Mouse (Mus musculus) intestine, postnatal 0 days (tissue): ENCODE measurements around the gene Myo10. TPM values are rescaled to one million over a fixed set of nuclear protein-coding genes. Genes with fewer than 3 reads are reported as not detected.

Experiments used
- ATAC-seq: fragments of 200-750 bp; cut with Nextera tagmentation; 2 replicates; pipeline ENCODE4 v1.8.0; 2017; ENCODE audit warnings: mild to moderate bottlenecking, moderate TSS enrichment, moderate library complexity
- H3K27ac ChIP-seq: fragments of 300-500 bp; sonication (generic); 2 replicates; pipeline ENCODE4 v1.5.1; 2014; ENCODE audit warnings: mild to moderate bottlenecking, low read depth, low read length, moderate library complexity
- H3K27me3 ChIP-seq: fragments of 300-500 bp; sonication (generic); replicated peaks from 2 replicates; pipeline ENCODE4 v1.6.1; 2014; ENCODE audit warnings: low read length, mixed read lengths; ENCODE audit not compliant: control insufficient read depth, insufficient read depth
- H3K36me3 ChIP-seq: fragments of 300-500 bp; sonication (generic); 2 replicates; pipeline ENCODE4 v1.6.1; 2014; ENCODE audit warnings: mild to moderate bottlenecking, moderate library complexity; ENCODE audit not compliant: control insufficient read depth, insufficient read depth
- H3K4me1 ChIP-seq: fragments of 300-500 bp; sonication (generic); replicated peaks from 2 replicates; pipeline ENCODE4 v1.6.1; 2014; ENCODE audit warnings: antibody characterized with exemption, low read length, mixed read lengths; ENCODE audit not compliant: control insufficient read depth, insufficient read depth
- H3K4me2 ChIP-seq: fragments of 300-500 bp; sonication (generic); replicated peaks from 2 replicates; pipeline ENCODE4 v1.6.1; 2014; ENCODE audit warnings: low read depth, mild to moderate bottlenecking, moderate library complexity
- H3K4me3 ChIP-seq: fragments of 300-500 bp; sonication (generic); 2 replicates; pipeline ENCODE4 v1.5.1; 2014; ENCODE audit warnings: low read depth, low read length
- H3K9ac ChIP-seq: fragments of 300-500 bp; sonication (generic); 2 replicates; pipeline ENCODE4 v1.6.1; 2014; ENCODE audit warnings: mild to moderate bottlenecking, low read depth, low read length
- H3K9me3 ChIP-seq: fragments of 300-500 bp; sonication (generic); 2 replicates; pipeline ENCODE4 v1.6.1; 2016; ENCODE audit warnings: mixed run types; ENCODE audit not compliant: control insufficient read depth
- CTCF ChIP-seq: sonication (generic); IDR thresholded peaks from 2 replicates; pipeline ENCODE4 v1.5.1; 2016; ENCODE audit warnings: low read depth, mild to moderate bottlenecking, control low read depth, antibody characterized with exemption, moderate library complexity
- WGBS: fragments of 180-500 bp; shearing (Covaris S2); extraction: QIAGEN DNeasy Blood & Tissue Kit; methylation state at CpG from one replicate; pipeline ENCODE4 v1.1.7; 2014; 5-methylcytosine and 5-hydroxymethylcytosine counted together
- polyA plus RNA-seq: library from polyadenylated mRNA; unstranded; fragments of >200 nt; fragmentation: Nextera tagmentation; extraction: Ambion mirVana; gene quantifications from 2 replicates; pipeline ENCODE4 v1.2.1, GENCODE M21; 2015

Myo10 gene
- polyA plus RNA-seq, 1 experiment from 2014 or later: 9.5 TPM

DNA sequence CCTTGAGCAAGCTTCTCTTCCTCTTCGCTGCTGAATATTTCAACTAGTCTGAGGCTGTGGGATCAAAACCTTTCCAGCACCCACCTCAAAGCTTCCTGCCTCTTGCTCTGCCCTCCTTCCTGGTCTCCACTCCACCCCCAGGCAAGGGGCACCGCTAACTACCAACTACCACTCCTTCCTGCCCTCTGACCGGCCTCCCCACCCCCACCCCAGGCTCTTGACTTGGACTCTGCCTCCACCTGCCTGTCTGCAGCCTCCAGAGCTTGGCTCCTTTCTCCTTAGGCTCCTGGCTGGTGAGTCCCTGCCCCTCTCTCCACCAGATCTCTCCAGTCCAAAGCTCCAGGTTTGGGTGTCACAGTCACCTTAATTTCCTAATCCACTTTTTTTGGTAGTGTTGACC is 133.7 kb downstream of the Myo10 start:
- Histone ChIP-seq H3K27me3 (no peaks in the 10 kb centered on the region), H3K4me3 (0 out of 2 replicates have a peak overlapping the region, but pooled peaks have one; percentile 16), H3K4me1 (peaks cover 5% of the 10 kb centered on the region; the same call in 1 of the 2 replicates), H3K4me2 (peak overlapping the region; percentile 38), H3K9ac (no peak overlapping the region), H3K36me3 (peaks cover 4% of the 10 kb centered on the region; the same call in 1 of the 2 replicates), H3K9me3 (no peaks in the 10 kb centered on the region), H3K27ac (no peak overlapping the region; the same call in 1 of the 2 replicates)
- TF ChIP-seq CTCF: peak; percentile 33
- WGBS: 34% methylated on average over 3 of the region's 3 CpGs
- peak; percentile 61 for ATAC-seq

DNA sequence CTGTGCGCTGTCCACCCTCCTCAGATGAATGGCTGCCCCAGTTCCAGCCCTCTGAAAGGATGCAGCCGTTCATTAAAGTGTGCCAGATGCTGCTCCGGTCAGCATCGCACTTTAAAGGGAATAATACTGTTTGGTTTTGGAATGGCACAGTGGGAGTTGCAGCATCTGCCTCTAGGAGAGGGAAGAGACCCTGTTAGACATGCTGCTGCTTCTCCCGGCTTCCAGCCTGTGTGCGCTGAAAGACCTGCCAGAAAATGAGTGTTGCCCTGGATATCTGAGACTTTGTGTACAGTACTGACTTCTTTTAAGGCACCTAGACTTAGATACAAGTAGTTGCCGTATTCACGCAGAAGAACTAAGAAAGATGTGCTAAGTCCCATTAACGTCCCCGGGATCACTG is 135.7 kb downstream of the Myo10 start:
- ATAC-seq: no peak; the same call in 1 of the 2 replicates
- Histone ChIP-seq H3K36me3 (peaks cover 4% of the 10 kb centered on the region; the same call in 1 of the 2 replicates), H3K4me2 (peak overlapping the region; percentile 68), H3K27ac (no peak overlapping the region), H3K27me3 (no peaks in the 10 kb centered on the region), H3K9me3 (no peaks in the 10 kb centered on the region), H3K4me3 (no peak overlapping the region), H3K4me1 (peaks cover 5% of the 10 kb centered on the region; the same call in 1 of the 2 replicates), H3K9ac (no peak overlapping the region)
- no peak for TF ChIP-seq CTCF
- 30% methylated on average over 10 of the region's 10 CpGs for WGBS

DNA sequence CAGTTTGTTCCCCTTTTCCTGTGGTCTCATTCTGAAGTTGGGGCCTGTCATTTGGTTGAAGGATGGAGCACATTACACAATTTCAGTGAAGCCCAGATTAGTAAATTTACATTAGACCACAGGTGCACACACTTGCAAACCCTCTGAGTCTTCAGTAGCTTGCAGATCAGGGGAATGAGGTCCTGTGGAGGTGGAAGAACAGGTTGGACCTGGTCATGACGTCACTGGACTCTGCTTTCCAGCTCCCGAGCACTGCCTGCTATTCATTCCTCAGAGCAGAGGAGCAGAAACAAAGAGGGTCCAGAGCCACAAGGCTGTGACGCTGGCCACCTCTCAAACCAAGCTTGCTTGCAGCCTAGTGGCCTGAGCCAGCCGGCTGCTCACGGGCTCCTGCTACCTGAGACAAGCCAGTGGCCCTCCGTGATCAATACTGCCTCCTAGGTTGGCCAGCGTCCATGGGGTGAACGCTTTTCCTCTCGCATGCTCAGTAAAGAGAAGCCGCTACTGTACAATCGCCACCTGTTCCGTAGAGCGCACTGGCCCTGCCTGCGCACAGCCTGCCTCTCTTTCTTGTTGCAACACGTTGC is 136.3 kb downstream of the Myo10 start:
- Histone ChIP-seq H3K9ac (no peak overlapping the region), H3K9me3 (no peaks in the 10 kb centered on the region), H3K27me3 (no peaks in the 10 kb centered on the region), H3K36me3 (peaks cover 10% of the 10 kb centered on the region; the same call in 1 of the 2 replicates), H3K27ac (peak overlapping the region; percentile 36; the same call in 1 of the 2 replicates), H3K4me2 (peak overlapping the region; percentile 68), H3K4me1 (peaks cover 5% of the 10 kb centered on the region; the same call in 1 of the 2 replicates), H3K4me3 (peak overlapping the region; percentile 28)
- 38% methylated on average over 15 of the region's 15 CpGs for WGBS
- 0 out of 2 replicates have a peak, but pooled peaks have one; percentile 31 for TF ChIP-seq CTCF
- ATAC-seq: peak; percentile 85

DNA sequence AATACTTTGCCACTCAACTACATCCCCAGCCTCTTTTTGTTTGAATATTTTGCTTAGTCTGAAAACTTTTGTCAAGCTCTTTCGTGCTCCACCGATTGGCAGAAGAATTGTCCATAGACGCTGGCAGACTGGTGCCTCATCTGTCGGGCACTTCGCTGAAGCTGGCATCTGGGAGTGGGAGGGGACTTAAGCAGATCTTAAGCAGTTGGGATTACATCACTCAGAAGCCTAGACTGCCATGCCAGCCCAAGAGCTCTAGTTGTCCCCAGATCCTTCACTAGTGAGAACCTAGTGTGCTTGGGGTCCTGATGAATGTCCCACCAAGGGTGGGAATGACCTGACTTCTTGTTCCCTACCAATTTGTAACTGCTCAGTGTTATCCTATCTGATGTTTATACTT is 138.0 kb downstream of the Myo10 start:
- Histone ChIP-seq H3K4me2 (no peak overlapping the region), H3K9me3 (no peaks in the 10 kb centered on the region), H3K9ac (no peak overlapping the region), H3K4me3 (no peak overlapping the region), H3K36me3 (peaks cover 12% of the 10 kb centered on the region; the same call in 1 of the 2 replicates), H3K27me3 (no peaks in the 10 kb centered on the region), H3K27ac (no peak overlapping the region), H3K4me1 (peaks cover 5% of the 10 kb centered on the region; the same call in 1 of the 2 replicates)
- TF ChIP-seq CTCF: no peak
- 77% methylated on average over 5 of the region's 5 CpGs for WGBS
- no peak for ATAC-seq

DNA sequence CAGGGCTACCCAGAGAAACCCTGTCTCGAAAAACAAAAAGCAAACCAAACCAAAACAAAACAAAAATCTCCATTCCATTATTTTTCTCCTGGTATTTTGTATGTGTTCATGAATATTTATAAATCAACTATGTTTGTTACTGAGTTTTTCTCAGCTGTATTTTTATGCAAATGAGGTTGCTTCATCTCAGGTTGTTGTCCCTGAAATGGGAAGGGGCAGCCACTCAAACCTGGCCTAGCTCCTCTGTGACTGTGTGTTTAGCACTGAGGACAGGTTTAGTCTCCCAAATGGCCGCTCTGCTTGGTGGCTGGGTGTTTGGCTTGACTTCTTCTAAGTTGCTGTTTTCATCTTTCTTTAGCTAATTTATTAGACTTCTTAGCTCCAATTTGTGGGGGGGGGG is 138.7 kb downstream of the Myo10 start:
- peaks cover 5% of the 10 kb centered on the region; the same call in 1 of the 2 replicates for H3K4me1 ChIP-seq
- H3K4me2 ChIP-seq: no peak overlapping the region
- no peak for ATAC-seq
- no peak for TF ChIP-seq CTCF
- no peaks in the 10 kb centered on the region for H3K9me3 ChIP-seq
- no peak overlapping the region for H3K9ac ChIP-seq
- peaks cover 12% of the 10 kb centered on the region; the same call in 1 of the 2 replicates for H3K36me3 ChIP-seq
- H3K4me3 ChIP-seq: no peak overlapping the region
- no peaks in the 10 kb centered on the region for H3K27me3 ChIP-seq
- H3K27ac ChIP-seq: no peak overlapping the region
- 85% methylated on average over 2 of the region's 2 CpGs for WGBS

DNA sequence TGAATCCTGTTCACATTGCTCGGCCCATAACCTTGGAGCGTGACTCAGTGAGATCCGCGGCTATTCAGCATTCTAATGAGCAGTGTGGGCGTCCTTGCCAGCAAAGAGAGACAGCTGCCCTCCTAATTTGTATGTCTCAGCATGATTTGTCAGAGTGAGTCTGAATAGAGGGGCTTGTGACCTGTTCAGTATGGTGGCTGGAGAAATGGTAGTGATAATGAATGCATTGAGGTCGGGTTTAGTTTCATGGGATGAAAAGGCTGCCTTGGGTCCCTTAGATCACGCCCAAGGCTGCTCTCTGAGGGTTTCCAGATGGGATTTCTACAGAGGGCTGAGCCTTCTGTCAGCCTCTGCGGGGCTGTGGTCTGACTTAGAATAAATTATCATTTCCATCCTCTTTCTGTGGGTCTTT is 139.5 kb downstream of the Myo10 start:
- Histone ChIP-seq H3K27ac (no peak overlapping the region), H3K4me3 (no peak overlapping the region), H3K27me3 (no peaks in the 10 kb centered on the region), H3K36me3 (peaks cover 12% of the 10 kb centered on the region; the same call in 1 of the 2 replicates), H3K4me1 (peaks cover 5% of the 10 kb centered on the region; the same call in 1 of the 2 replicates), H3K9me3 (no peaks in the 10 kb centered on the region), H3K9ac (no peak overlapping the region), H3K4me2 (no peak overlapping the region)
- ATAC-seq: no peak
- no peak for TF ChIP-seq CTCF
- WGBS: 58% methylated on average over 8 of the region's 8 CpGs
